26 mouse cellular contexts compared by ENCODE assay signal in the genomic region with DNA sequence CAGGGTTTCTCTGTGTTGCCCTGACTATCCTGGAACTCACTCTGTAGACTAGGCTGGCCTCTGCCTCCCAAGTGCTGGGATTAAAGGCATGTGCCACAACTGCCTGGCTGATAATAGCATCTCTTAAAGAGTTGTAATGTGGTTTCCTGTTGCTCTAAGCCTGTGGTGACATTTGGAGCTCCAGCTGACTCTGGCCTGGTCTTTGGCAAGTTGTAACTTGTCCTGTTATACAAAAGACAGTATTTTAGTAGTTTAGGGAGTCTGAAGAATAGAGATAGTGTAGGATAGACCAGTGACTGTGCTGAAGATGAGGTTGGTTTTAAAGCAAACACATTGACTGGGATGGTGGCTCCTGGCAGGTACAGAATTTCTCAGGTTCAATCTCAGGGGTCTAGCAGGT.
"Had no signal": no experiment of that assay in that cellular context is flagged by ENCODE, and none has a peak within 500 bp of the region (broad histone marks: within the 10 kb centered on the region; RNA-seq: fewer than 3 reads in every experiment).

No protein-coding gene starts in this region.

- DNase-seq: gastrocnemius, postnatal 14 days; gastrocnemius, postnatal 36 days; heart, adult 18-20 months; heart, postnatal 14 days; heart, postnatal 36 days; kidney, adult 11 months; kidney, adult 2 months; kidney, adult 9 months; kidney, postnatal 14 days; kidney, postnatal 36 days; layer of hippocampus, adult 9-11 months; layer of hippocampus, postnatal 36 days; left cerebral cortex, postnatal 4 days; lung, adult 18-20 months had no signal

- H3K4me3 ChIP-seq: heart, embryonic 13.5 days; heart, embryonic 15.5 days; hindbrain, embryonic 13.5 days; hindbrain, embryonic 15.5 days; kidney, embryonic 15.5 days; limb, embryonic 13.5 days; limb, embryonic 15.5 days had no signal

- ATAC-seq: hindbrain, postnatal 0 days; intestine, embryonic 16.5 days had no signal

- H3K27ac ChIP-seq: heart, embryonic 13.5 days; heart, embryonic 15.5 days; hindbrain, embryonic 13.5 days; hindbrain, embryonic 15.5 days; hindbrain, postnatal 0 days; kidney, embryonic 15.5 days; kidney, postnatal 0 days; limb, embryonic 13.5 days; limb, embryonic 15.5 days; liver, embryonic 14.5 days had no signal

- H3K4me1 ChIP-seq: hindbrain, embryonic 15.5 days; kidney, embryonic 15.5 days; limb, embryonic 13.5 days; limb, embryonic 15.5 days had no signal

- H3K27me3 ChIP-seq: heart, embryonic 13.5 days; heart, embryonic 15.5 days; hindbrain, embryonic 13.5 days; hindbrain, embryonic 15.5 days; kidney, embryonic 15.5 days; limb, embryonic 13.5 days; limb, embryonic 15.5 days had no signal

- H3K9me3 ChIP-seq: heart, embryonic 13.5 days; heart, embryonic 15.5 days; hindbrain, embryonic 13.5 days; hindbrain, embryonic 15.5 days; kidney, embryonic 15.5 days; limb, embryonic 13.5 days; limb, embryonic 15.5 days had no signal

- H3K36me3 ChIP-seq: heart, embryonic 15.5 days had no signal

- H3K9ac ChIP-seq: heart, embryonic 13.5 days; heart, embryonic 15.5 days; hindbrain, embryonic 13.5 days; hindbrain, embryonic 15.5 days; kidney, embryonic 15.5 days; limb, embryonic 13.5 days; limb, embryonic 15.5 days; liver, embryonic 14.5 days had no signal

- H3K4me2 ChIP-seq: heart, embryonic 11.5 days; heart, embryonic 13.5 days; heart, embryonic 15.5 days; hindbrain, embryonic 13.5 days; hindbrain, embryonic 15.5 days; kidney, embryonic 15.5 days; limb, embryonic 13.5 days; limb, embryonic 15.5 days had no signal
